Mouse (Mus musculus) lung, postnatal 36 days (tissue): ENCODE measurements at regions not wholly inside any gene's neighbourhood (a gene's known extent, or its start where the extent isn't known, plus 50 kb on each side); places are given as distances from the start of the nearest gene placed in this dataset.

ENCODE experiments used
- DNase-seq: peaks from one replicate; pipeline ENCODE4 v3.0.0; 2022; ENCODE audit warnings: mixed read lengths

DNA sequence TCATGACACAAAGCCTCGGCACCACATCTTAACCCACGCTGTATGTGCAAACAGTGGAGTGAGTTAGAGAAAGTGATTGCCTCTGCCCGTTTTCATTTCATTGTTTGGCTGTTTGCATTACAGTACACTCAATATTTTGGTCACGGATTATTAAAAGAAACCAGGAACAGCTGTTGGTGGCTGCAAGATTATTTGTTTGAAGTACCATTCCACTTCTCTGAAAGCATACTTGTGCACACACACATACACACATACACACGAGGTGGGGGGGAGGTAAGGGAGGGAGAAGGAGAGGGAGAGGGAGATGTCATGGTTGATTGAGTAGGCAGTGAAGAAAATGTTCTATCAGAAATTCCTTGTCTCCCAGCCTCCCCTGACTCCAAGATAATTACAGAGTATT, 85.5 kb upstream of the Rnd3 start:
- no peak for DNase-seq

- no peak for DNase-seq
Measured at GRCm38 (mm10) chr2:51222851-51223250, 73.9 kb upstream of the Rnd3 start.

DNA sequence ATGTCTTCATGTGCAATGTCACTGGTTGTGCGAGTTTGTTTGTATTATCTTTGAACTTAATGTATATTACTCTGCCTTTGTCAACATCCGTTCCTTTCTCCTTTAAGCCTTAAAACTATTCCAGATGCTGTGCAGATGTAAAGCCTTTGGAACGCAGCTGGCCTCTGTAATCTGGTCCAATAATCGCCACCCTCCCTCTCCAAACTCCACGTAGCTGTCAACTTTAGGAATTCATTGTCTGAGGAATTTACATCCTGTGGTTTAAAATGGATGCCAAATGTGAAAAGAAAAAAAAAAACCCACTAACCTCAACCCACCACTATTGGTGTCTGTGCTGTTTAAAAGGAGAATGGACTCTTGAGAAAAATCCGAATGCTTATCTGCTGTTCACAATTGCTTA, 70.8 kb upstream of the Rnd3 start:
- no peak for DNase-seq

- DNase-seq = no peak
Measured at GRCm38 (mm10) chr2:51207150-51208022, 58.5 kb upstream of the Rnd3 start.

GRCm38 (mm10) chr2:51206332-51206731, 57.4 kb upstream of the Rnd3 start:
- no peak for DNase-seq
